Mouse (Mus musculus) heart, adult 2 months (tissue): ENCODE measurements around the gene Slc38a7.

Source experiments
- CTCF ChIP-seq: fragments of 200-600 bp; IDR thresholded peaks from 2 replicates; pipeline ENCODE4 v1.8.1; 2022; ENCODE audit warnings: antibody characterized with exemption, mild to moderate bottlenecking, moderate library complexity
- POLR2A ChIP-seq: fragments of 200-500 bp; IDR thresholded peaks from 2 replicates; pipeline ENCODE4 v1.6.1; 2011; ENCODE audit warnings: mild to moderate bottlenecking, low read depth, low read length, control low read depth; ENCODE audit not compliant: insufficient read depth

- TF ChIP-seq CTCF (no peak), POLR2A (no peak)
Measured at GRCm38 (mm10) chr8:95816044-95816708, 37.2 kb downstream of the Slc38a7 start.
